Mouse (Mus musculus) megakaryocyte, embryonic 14.5 days (primary cell): ENCODE measurements around the gene Il23a. TPM values are rescaled to one million over a fixed set of nuclear protein-coding genes. Genes with fewer than 3 reads are reported as not detected.

Experiments used
- H3K27me3 ChIP-seq: replicated peaks from 2 replicates; pipeline ENCODE3; 2012; ENCODE audit warnings: inconsistent platforms
- H3K36me3 ChIP-seq: replicated peaks from 2 replicates; pipeline ENCODE3; 2012; ENCODE audit warnings: low read length, inconsistent platforms, mixed read lengths
- H3K4me1 ChIP-seq: 2 replicates; pipeline ENCODE4 v1.6.1; 2012; ENCODE audit warnings: inconsistent platforms
- H3K4me3 ChIP-seq: replicated peaks from 2 replicates; pipeline ENCODE3; 2012; ENCODE audit warnings: moderate library complexity, mild to moderate bottlenecking, inconsistent platforms
- H3K9me3 ChIP-seq: 2 replicates; pipeline ENCODE4 v1.6.1; 2012; ENCODE audit warnings: inconsistent platforms
- FLI1 ChIP-seq: IDR thresholded peaks from 2 replicates; pipeline ENCODE4 v1.6.1; 2012; ENCODE audit warnings: low read length, inconsistent platforms, mixed read lengths
- GATA1 ChIP-seq: IDR thresholded peaks from 3 replicates; pipeline ENCODE4 v1.6.1; 2012; ENCODE audit warnings: mixed read lengths, low read length, inconsistent platforms, borderline replicate concordance
- polyA plus RNA-seq: library from polyadenylated mRNA; stranded (reverse); fragments of >175 nt; gene quantifications from 2 replicates; pipeline ENCODE4 v1.2.3, GENCODE M21; 2012; ENCODE audit warnings: low replicate concordance; ENCODE audit not compliant: insufficient read depth

Gene Il23a
- polyA plus RNA-seq, 1 experiment = 0.49 TPM

- Histone ChIP-seq H3K36me3 (peaks cover 73% of the 10 kb centered on the region), H3K4me3 (no peak overlapping the region), H3K9me3 (no peaks in the 10 kb centered on the region), H3K4me1 (peaks cover 7% of the 10 kb centered on the region; the same call in 1 of the 2 replicates), H3K27me3 (no peaks in the 10 kb centered on the region)
- TF ChIP-seq FLI1 = no peak
- no peak for TF ChIP-seq GATA1
Observed at GRCm38 (mm10) chr10:128250565-128250964, 48.0 kb downstream of the Il23a start.

GRCm38 (mm10) chr10:128247020-128247732 is 51.4 kb downstream of the Il23a start:
- Histone ChIP-seq H3K4me3 (no peak overlapping the region), H3K4me1 (peaks cover 10% of the 10 kb centered on the region; the same call in 1 of the 2 replicates), H3K9me3 (no peaks in the 10 kb centered on the region), H3K36me3 (peaks cover 94% of the 10 kb centered on the region), H3K27me3 (no peaks in the 10 kb centered on the region)
- TF ChIP-seq GATA1 (no peak), FLI1 (no peak)

Other genes starting within 250 kb of the Il23a start
- gene Ptges3, start 239.8 kb downstream of the Il23a start, polyA plus RNA-seq = 77.9 and 96.2 TPM in 2 replicates
- 796 and 843 TPM in 2 replicates for gene Atp5b, start 215.5 kb downstream of the Il23a start, polyA plus RNA-seq
- 6.9 and 16.7 TPM in 2 replicates for gene Baz2a, start 207.2 kb downstream of the Il23a start, polyA plus RNA-seq
- 1.6 and 7.6 TPM in 2 replicates for gene Rbms2, start 118.5 kb downstream of the Il23a start, polyA plus RNA-seq
- gene Gls2, start 104.3 kb downstream of the Il23a start, polyA plus RNA-seq = 1.8 TPM in 1 of 2 replicates, not detected in the other
- 0.73 TPM in 1 of 2 replicates, not detected in the other for gene Spryd4, start 86.9 kb downstream of the Il23a start, polyA plus RNA-seq
- not detected in 2 replicates for gene Mip, start 72.9 kb downstream of the Il23a start, polyA plus RNA-seq
- 2.2 and 8.3 TPM in 2 replicates for gene Timeless, start 66.7 kb downstream of the Il23a start, polyA plus RNA-seq
- not detected in 2 replicates for gene Apon, start 44.7 kb downstream of the Il23a start, polyA plus RNA-seq
- gene Apof, start 30.1 kb downstream of the Il23a start, polyA plus RNA-seq = not detected in 2 replicates
- 8.1 and 18.2 TPM in 2 replicates for gene Stat2, start 28.2 kb downstream of the Il23a start, polyA plus RNA-seq
- gene Pan2, start 4.6 kb upstream of the Il23a start, polyA plus RNA-seq = 0.91 and 1.1 TPM in 2 replicates
- gene Cnpy2, start 23.7 kb upstream of the Il23a start, polyA plus RNA-seq = 29.0 and 98.4 TPM in 2 replicates
- gene Cs, start 39.0 kb upstream of the Il23a start, polyA plus RNA-seq = 2.6 and 12.1 TPM in 2 replicates
- gene Coq10a, start 70.2 kb upstream of the Il23a start, polyA plus RNA-seq = 5.0 and 18.0 TPM in 2 replicates
- gene Ankrd52, start 78.4 kb upstream of the Il23a start, polyA plus RNA-seq = 18.3 and 19.7 TPM in 2 replicates
- gene Slc39a5, start 102.5 kb upstream of the Il23a start, polyA plus RNA-seq = not detected in 2 replicates
- gene Nabp2, start 112.7 kb upstream of the Il23a start, polyA plus RNA-seq = 458 and 1,055 TPM in 2 replicates
- gene Rnf41, start 112.9 kb upstream of the Il23a start, polyA plus RNA-seq = 17.0 and 19.5 TPM in 2 replicates
- gene Smarcc2, start 160.5 kb upstream of the Il23a start, polyA plus RNA-seq = 86.7 and 138 TPM in 2 replicates
- gene Myl6, start 195.4 kb upstream of the Il23a start, polyA plus RNA-seq = 175 and 2,406 TPM in 2 replicates
- gene Myl6b, start 199.9 kb upstream of the Il23a start, polyA plus RNA-seq = 9.5 and 15.9 TPM in 2 replicates
- gene Esyt1, start 227.1 kb upstream of the Il23a start, polyA plus RNA-seq = 48.5 and 62.5 TPM in 2 replicates
- gene Zc3h10, start 249.0 kb upstream of the Il23a start, polyA plus RNA-seq = 21.5 and 24.2 TPM in 2 replicates